Mouse (Mus musculus): Measurements from ENCODE around the gene Wnt5b. TPM values are rescaled to one million over a fixed set of nuclear protein-coding genes. Genes with fewer than 3 reads are reported as not detected.
"Not testable (repeated sequence)": the region's sequence is repeated elsewhere in the genome, so short reads cannot be mapped to it uniquely, and the experiment has no call there.

Gene Wnt5b
- polyA plus RNA-seq, 1 experiment from 2014 or later: 6.8 TPM

DNA sequence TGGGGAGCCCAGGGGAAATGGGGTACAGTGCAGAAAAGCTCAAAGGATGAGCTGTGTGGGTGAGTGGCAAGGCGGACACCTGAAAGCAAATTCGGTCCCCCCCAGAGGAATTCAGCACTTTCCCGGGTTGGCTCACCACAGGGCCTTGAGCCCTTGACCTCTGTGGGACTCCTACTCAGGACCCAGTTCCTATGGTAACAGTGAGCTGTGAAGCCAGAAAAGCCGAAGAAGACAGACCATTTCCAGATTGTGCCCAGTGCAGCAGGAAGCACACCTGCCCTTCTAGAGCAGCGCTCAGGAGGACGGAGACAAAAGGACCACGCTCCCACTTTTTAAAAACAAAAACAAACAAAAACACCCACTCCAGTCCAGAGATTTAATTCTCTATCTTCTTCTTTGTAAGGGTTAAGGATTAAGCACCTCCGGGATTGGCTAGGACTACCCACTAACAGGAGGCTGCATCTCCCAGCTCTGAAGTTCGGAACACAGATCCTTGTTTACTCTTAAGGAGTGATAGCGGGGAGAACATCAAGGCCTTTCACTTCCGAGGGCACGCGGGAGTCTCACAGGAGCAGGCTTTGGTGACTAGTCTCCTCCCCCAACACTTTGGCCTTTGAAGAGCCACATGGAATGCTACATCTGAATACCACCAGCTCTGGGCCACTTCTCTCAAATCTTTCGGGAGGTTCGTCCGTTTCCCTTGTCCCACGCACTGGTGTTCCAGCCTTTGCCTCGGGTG lies 95.7 kb downstream of the Wnt5b start:
- ATAC-seq (ENCODE audit: insufficient read depth) (no peak), DNase-seq (peak; percentile 65)
- Histone ChIP-seq H3K4me2 (peak overlapping the region; percentile 72), H3K4me3 (ENCODE audit: low read depth, low read length) (peak overlapping the region; percentile 35), H3K27me3 (ENCODE audit: insufficient read depth, low read length) (0 out of 2 replicates have a peak, but pooled peaks cover 5% of the 10 kb centered on the region), H3K9me3 (ENCODE audit: low read depth, low read length) (no peaks in the 10 kb centered on the region), H3K9ac (peak overlapping the region; percentile 52), H3K4me1 (ENCODE audit: insufficient read depth) (peaks cover 20% of the 10 kb centered on the region), H3K36me3 (ENCODE audit: insufficient read depth) (no peaks in the 10 kb centered on the region), H3K27ac (ENCODE audit: low read depth) (no peak overlapping the region)
- WGBS: 7% methylated on average over 18 of the region's 18 CpGs
- TF ChIP-seq CTCF (IDR thresholded peaks at IDR 0.05; ENCODE audit: low read depth): no peak

DNA sequence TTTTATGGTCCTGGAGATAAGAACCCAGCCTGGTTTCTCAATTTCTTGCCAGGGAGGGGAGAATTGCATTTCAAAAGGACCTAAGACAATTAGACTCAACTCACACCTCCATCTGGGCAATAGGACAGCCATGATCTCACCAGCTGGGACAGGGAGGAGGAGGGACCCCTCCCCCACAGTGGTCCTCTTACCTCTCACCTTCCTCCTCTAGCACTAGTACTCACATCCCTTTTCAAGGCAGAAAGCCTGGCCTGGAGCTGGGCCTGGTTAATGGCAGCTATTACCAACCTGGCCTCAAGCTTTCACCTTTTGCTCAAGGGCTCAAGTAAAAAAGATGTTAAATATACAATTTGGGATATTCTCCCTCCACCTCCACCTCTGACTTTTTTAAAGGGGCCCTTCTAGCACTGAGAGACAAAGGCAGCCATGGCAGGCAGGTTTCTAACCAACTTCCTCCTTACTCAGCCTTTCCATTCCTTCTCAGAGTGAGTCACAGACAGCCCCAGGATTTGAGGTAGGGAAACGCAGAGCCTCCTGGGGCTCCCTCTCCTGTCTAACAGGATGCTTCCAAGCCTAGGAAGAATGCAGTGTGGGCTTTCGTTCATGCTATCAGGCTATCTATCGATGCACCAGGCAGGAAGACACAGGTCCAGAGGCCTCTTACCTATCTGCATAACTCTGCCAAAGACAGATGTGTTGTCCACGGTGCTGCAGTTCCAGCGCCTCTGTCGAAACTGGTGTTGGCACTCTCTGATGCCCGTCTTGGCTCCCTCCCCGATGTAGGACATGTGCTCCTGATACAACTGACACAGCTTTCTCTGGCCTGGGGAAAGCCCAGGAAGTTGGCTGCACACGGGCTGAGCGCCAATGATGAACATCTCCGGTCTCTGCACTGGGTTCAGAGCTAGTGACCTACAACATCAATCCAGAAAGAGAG lies 98.2 kb downstream of the Wnt5b start:
- Histone ChIP-seq H3K4me3 (ENCODE audit: low read depth, low read length) (no peak overlapping the region), H3K9me3 (ENCODE audit: low read depth, low read length) (no peaks in the 10 kb centered on the region), H3K4me2 (no peak overlapping the region), H3K9ac (no peak overlapping the region), H3K27me3 (ENCODE audit: insufficient read depth, low read length) (0 out of 2 replicates have a peak, but pooled peaks cover 5% of the 10 kb centered on the region), H3K36me3 (ENCODE audit: insufficient read depth) (no peaks in the 10 kb centered on the region), H3K4me1 (ENCODE audit: insufficient read depth) (peaks cover 10% of the 10 kb centered on the region; the same call in 1 of the 2 replicates), H3K27ac (ENCODE audit: low read depth) (no peak overlapping the region)
- ATAC-seq (ENCODE audit: insufficient read depth) (no peak), DNase-seq (no peak)
- no peak for TF ChIP-seq CTCF (IDR thresholded peaks at IDR 0.05; ENCODE audit: low read depth)
- 61% methylated on average over 11 of the region's 11 CpGs for WGBS

DNA sequence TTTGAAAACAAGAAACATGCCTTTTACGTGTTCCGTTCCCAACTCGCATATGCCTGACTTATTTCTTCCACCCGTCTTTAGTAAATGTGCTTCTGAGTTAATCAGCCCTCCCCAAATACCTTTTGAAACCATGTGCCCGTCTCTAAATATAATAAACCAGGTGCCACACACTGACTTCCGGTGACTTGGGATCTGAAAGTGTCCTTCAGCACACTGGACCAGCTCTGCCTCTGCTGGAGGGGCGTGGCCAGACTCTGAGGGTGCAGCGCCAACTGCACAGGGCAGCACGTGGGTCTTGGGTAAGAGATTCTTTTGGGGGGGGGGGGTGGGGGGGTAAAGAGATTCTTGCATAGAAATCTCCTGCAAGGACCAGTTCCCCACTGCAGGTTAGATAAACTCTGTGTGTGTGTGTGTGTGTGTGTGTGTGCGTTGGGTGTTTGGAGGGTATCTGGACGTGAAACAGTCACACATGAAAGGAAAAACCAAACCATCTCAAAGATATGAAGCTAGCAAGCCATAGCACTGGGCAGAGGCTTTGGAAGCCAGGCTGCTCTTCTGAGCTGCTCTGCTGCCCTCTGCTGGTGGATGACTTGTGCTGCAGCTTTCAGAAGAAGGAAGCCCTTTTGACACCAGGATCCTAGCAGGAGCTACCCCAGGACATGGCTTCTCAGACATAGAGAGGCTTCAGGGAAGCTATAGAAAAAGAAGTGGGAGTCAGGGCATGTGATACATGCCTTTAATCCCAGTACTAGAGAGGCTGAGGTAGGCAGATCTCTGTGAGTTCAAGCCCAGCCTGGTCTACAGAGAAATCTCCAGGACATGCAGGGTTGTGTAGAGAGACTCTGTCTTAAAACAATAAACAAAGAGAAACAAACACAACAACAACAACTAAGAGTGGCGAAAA lies 100.2 kb downstream of the Wnt5b start:
- peak overlapping the region; percentile 53 for H3K4me2 ChIP-seq
- peak; percentile 97 for TF ChIP-seq CTCF (IDR thresholded peaks at IDR 0.05; ENCODE audit: low read depth)
- WGBS: 23% methylated on average over 12 of the region's 12 CpGs
- H3K27ac ChIP-seq (ENCODE audit: low read depth): peak overlapping the region; percentile 32; the same call in 1 of the 2 replicates
- H3K4me1 ChIP-seq (ENCODE audit: insufficient read depth): peaks cover 4% of the 10 kb centered on the region; the same call in 1 of the 2 replicates
- H3K27me3 ChIP-seq (ENCODE audit: insufficient read depth, low read length): no peaks in the 10 kb centered on the region
- peak; percentile 96 for DNase-seq
- H3K9me3 ChIP-seq (ENCODE audit: low read depth, low read length): no peaks in the 10 kb centered on the region
- H3K36me3 ChIP-seq (ENCODE audit: insufficient read depth): no peaks in the 10 kb centered on the region
- H3K4me3 ChIP-seq (ENCODE audit: low read depth, low read length): peak overlapping the region; percentile 11; the same call in 1 of the 2 replicates
- peak; percentile 73 for ATAC-seq (ENCODE audit: insufficient read depth)
- H3K9ac ChIP-seq: no peak overlapping the region

DNA sequence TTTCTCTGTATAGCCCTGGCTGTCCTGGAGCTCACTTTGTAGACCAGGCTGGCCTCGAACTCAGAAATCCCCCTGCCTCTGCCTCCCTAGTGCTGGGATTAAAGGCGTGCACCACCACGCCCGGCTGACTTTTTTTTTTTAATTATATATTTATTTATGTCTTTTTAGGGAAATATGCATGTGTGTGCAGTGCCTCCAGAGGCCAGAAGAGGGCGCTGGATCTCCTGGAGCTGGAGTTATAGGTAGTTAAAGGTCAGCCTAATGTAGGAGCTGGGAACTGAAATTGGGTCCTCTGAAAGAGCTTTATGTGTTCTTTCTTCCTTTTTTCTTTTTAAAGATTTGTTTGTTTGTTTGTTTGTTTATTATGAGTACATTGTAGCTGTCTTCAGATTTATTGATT lies 101.4 kb downstream of the Wnt5b start:
- H3K4me3 ChIP-seq (ENCODE audit: low read depth, low read length); H3K9me3 ChIP-seq (ENCODE audit: low read depth, low read length); H3K4me2 ChIP-seq; ATAC-seq (ENCODE audit: insufficient read depth); H3K27me3 ChIP-seq (ENCODE audit: insufficient read depth, low read length); H3K4me1 ChIP-seq (ENCODE audit: insufficient read depth); DNase-seq; H3K27ac ChIP-seq (ENCODE audit: low read depth); H3K36me3 ChIP-seq (ENCODE audit: insufficient read depth); H3K9ac ChIP-seq: not testable (repeated sequence)
- WGBS: 83% methylated on average over 5 of the region's 5 CpGs
- TF ChIP-seq CTCF (IDR thresholded peaks at IDR 0.05; ENCODE audit: low read depth): peak; percentile 40

DNA sequence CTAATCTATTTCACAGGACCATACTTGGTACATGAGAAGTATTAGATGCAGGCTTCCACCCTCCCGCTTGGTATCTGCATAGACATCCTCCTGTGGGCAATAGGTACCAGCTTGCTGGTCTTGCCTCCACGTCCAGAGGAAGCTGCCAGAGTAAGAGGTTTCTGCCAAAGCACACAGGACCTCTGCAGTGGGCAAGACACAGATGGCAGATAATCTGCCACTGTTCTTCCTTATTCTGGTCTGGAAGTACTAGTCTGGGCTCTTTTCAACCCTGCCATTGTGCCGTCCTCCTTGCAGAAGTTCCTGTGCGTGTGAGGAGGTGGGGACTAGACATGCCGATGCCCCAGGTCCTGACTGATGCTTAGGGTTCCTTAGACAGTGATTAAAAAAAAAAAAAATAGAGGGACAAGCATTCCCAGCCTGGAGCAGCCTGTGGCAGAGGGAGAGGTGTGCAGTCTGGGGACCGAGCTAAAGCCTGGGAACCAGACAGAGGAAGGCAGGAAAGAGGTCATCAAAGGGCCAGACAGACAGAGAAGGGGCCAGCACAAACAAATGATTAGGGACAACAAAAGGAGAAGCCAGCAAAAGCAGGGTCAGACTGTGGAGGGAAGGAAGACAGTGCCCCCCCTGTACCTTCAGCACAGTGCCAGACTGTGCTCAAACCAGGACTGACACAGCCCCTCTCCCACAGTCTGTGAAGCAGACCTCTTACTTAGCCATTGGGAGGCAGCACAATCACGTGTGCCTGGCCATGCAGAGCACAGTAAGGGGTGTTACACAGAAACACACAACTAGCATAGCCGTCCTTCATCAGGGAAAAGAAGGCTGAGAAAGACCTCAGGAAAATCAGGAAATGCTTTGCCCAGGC lies 106.0 kb downstream of the Wnt5b start:
- H3K9ac ChIP-seq: no peak overlapping the region
- no peaks in the 10 kb centered on the region for H3K9me3 ChIP-seq (ENCODE audit: low read depth, low read length)
- H3K27me3 ChIP-seq (ENCODE audit: insufficient read depth, low read length): no peaks in the 10 kb centered on the region
- H3K4me3 ChIP-seq (ENCODE audit: low read depth, low read length): no peak overlapping the region
- 35% methylated on average over 8 of the region's 8 CpGs for WGBS
- ATAC-seq (ENCODE audit: insufficient read depth): no peak
- H3K4me1 ChIP-seq (ENCODE audit: insufficient read depth): no peaks in the 10 kb centered on the region
- no peak overlapping the region for H3K27ac ChIP-seq (ENCODE audit: low read depth)
- DNase-seq: no peak
- no peak overlapping the region for H3K4me2 ChIP-seq
- H3K36me3 ChIP-seq (ENCODE audit: insufficient read depth): no peaks in the 10 kb centered on the region; the same call in 1 of the 2 replicates
- peak; percentile 22; the same call in 1 of the 2 replicates for TF ChIP-seq CTCF (IDR thresholded peaks at IDR 0.05; ENCODE audit: low read depth)

DNA sequence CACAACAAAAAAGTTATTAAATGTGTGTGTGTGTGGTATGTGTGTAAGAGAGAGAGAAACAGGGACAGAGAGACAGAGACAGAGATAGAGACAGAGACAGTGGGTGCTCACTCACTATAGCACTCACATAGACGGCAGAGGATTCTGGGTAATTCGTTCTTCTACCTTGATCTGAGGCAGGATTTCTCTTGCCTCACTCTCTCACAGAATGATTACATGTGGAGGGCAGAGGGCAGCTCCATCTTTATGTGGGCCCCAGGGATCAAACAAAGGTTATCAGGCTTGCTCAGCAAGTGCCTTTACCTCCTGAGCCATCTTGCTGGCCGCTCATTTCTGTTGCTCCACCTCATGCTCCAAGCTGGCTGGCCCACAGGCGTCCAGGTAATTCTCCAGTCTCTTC lies 109.8 kb downstream of the Wnt5b start:
- DNase-seq: no peak
- WGBS: 51% methylated on average over 4 of the region's 4 CpGs
- no peaks in the 10 kb centered on the region for H3K27me3 ChIP-seq (ENCODE audit: insufficient read depth, low read length)
- no peak overlapping the region for H3K27ac ChIP-seq (ENCODE audit: low read depth)
- no peaks in the 10 kb centered on the region for H3K4me1 ChIP-seq (ENCODE audit: insufficient read depth)
- TF ChIP-seq CTCF (IDR thresholded peaks at IDR 0.05; ENCODE audit: low read depth): no peak
- no peak overlapping the region for H3K9ac ChIP-seq
- H3K4me2 ChIP-seq: no peak overlapping the region
- no peak overlapping the region for H3K4me3 ChIP-seq (ENCODE audit: low read depth, low read length)
- no peak for ATAC-seq (ENCODE audit: insufficient read depth)
- H3K9me3 ChIP-seq (ENCODE audit: low read depth, low read length): no peaks in the 10 kb centered on the region
- H3K36me3 ChIP-seq (ENCODE audit: insufficient read depth): no peaks in the 10 kb centered on the region; the same call in 1 of the 2 replicates

All from lung, embryonic 14.5 days (tissue).